Mouse (Mus musculus): Measurements from ENCODE around the gene Ece2. TPM values are rescaled to one million over a fixed set of nuclear protein-coding genes. Genes with fewer than 3 reads are reported as not detected.

Gene Ece2
- polyA plus RNA-seq, 1 experiment from 2014 or later = 0.14 TPM

GRCm38 (mm10) chr16:20611357-20612227, 18.0 kb upstream of the Ece2 start, which contains the start of the genes Eef1akmt4, Gm49333 and Alg3:
TSS of gene Eef1akmt4 (plus strand) at chr16:20611593.
TSS of gene Gm49333 (plus strand) at chr16:20611610.
TSS of gene Alg3 (minus strand) at chr16:20611735.
- WGBS (ENCODE audit: insufficient replicate concordance) = 2% methylated on average over 41 of the region's 41 CpGs
- Histone ChIP-seq H3K27ac (ENCODE audit: low read depth) (peak within 1 kb of the TSS; percentile 72), H3K9me3 (ENCODE audit: low read length) (no peaks in the 10 kb centered on the region), H3K4me2 (ENCODE audit: low read depth, low read length) (peak within 1 kb of the TSS; percentile 80), H3K4me1 (ENCODE audit: insufficient read depth) (peaks cover 17% of the 10 kb centered on the region), H3K4me3 (ENCODE audit: low read depth, low read length) (peak within 1 kb of the TSS; percentile 81), H3K36me3 (replicated peaks; ENCODE audit: insufficient read depth, low read length) (peaks cover 13% of the 10 kb centered on the region; the same call in 1 of the 2 replicates), H3K27me3 (ENCODE audit: insufficient read depth, low read length) (no peaks in the 10 kb centered on the region), H3K9ac (replicated peaks) (peak within 1 kb of the TSS; percentile 84)
- TF ChIP-seq EP300 (IDR thresholded peaks at IDR 0.05; ENCODE audit: low read depth) (no peak; the same call in 1 of the 2 replicates), CTCF (IDR thresholded peaks at IDR 0.05; ENCODE audit: low read depth) (no peak)
- ATAC-seq (peak; percentile 98), DNase-seq (peak; percentile 91)

DNA sequence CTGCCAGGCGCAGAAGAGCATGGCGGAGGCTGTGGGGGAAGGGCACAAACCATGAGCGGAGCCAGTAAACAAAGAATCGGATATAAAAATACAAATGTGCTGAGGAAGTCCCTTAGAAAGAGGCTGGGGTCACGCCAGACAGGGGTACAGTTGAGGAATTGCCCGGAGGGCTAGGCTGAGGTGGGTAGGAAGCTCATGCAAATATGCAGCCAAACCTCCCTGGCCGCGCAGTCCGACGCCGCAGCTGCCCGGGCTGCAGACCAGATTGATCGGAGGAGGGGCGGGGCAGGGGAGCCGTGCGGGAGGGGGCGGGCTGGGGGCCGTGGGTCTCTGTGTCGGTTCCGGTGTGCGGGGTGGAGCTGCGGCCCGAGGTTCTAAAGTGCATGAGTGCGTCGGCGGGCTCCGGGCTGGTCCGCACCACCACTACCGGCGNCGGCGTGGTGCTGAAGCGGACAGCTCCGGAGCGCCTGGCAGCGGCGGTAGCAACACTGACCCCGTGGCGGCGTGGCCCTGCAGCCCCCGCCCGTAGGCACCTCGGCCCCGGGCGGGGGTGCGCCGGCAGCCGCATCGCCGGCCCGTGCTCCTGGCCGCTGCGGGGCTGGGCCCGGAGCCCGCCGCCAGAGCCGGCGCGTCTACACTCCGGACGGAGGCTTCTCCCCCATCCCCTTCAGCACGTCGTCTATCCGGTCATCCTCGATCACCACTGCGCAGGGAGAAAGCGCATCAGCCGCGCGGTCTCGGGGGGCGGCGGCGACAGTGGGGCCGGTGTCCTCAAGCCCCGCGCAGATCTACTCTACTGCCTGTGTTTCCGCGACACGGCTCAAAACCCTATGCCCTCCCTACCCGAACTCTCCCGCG, 9.9 kb upstream of the Ece2 start:
- Histone ChIP-seq H3K27ac (ENCODE audit: low read depth) (no peak overlapping the region), H3K4me3 (ENCODE audit: low read depth, low read length) (peak overlapping the region; percentile 71), H3K4me1 (ENCODE audit: insufficient read depth) (peaks cover 35% of the 10 kb centered on the region), H3K9me3 (ENCODE audit: low read length) (no peaks in the 10 kb centered on the region), H3K9ac (replicated peaks) (no peak overlapping the region), H3K36me3 (replicated peaks; ENCODE audit: insufficient read depth, low read length) (no peaks in the 10 kb centered on the region), H3K27me3 (ENCODE audit: insufficient read depth, low read length) (peaks cover 43% of the 10 kb centered on the region), H3K4me2 (ENCODE audit: low read depth, low read length) (peak overlapping the region; percentile 99)
- DNase-seq (peak; percentile 67), ATAC-seq (peak; percentile 57)
- no peak for TF ChIP-seq CTCF (IDR thresholded peaks at IDR 0.05; ENCODE audit: low read depth)
- TF ChIP-seq EP300 (IDR thresholded peaks at IDR 0.05; ENCODE audit: low read depth) = no peak
- WGBS (ENCODE audit: insufficient replicate concordance) = 3% methylated on average over 64 of the region's 83 CpGs

DNA sequence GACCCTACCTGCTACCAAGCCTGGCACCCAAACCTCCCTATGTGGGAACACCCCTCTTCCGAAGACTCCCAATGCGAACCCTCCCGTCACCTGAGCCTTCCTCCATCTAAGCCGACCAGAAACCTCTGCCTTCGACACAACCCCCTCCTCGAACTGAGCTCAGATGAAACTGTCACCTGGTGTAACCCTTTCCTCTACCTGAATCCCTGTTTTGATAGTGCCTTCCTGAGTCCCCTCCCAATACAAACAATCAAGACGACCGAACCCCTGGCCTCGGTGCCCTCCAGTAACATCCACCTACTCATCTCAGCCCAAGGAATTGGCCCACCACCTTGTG, 9.3 kb upstream of the Ece2 start:
- no peak overlapping the region for H3K9ac ChIP-seq (replicated peaks)
- peaks cover 43% of the 10 kb centered on the region for H3K27me3 ChIP-seq (ENCODE audit: insufficient read depth, low read length)
- peak overlapping the region; percentile 71 for H3K4me3 ChIP-seq (ENCODE audit: low read depth, low read length)
- under 1% methylated on average over 9 of the region's 9 CpGs for WGBS (ENCODE audit: insufficient replicate concordance)
- H3K27ac ChIP-seq (ENCODE audit: low read depth) = no peak overlapping the region
- no peaks in the 10 kb centered on the region for H3K9me3 ChIP-seq (ENCODE audit: low read length)
- TF ChIP-seq CTCF (IDR thresholded peaks at IDR 0.05; ENCODE audit: low read depth) = no peak
- no peak for TF ChIP-seq EP300 (IDR thresholded peaks at IDR 0.05; ENCODE audit: low read depth)
- no peak for DNase-seq
- no peaks in the 10 kb centered on the region for H3K36me3 ChIP-seq (replicated peaks; ENCODE audit: insufficient read depth, low read length)
- H3K4me2 ChIP-seq (ENCODE audit: low read depth, low read length) = peak overlapping the region; percentile 99
- H3K4me1 ChIP-seq (ENCODE audit: insufficient read depth) = peaks cover 35% of the 10 kb centered on the region
- no peak for ATAC-seq

DNA sequence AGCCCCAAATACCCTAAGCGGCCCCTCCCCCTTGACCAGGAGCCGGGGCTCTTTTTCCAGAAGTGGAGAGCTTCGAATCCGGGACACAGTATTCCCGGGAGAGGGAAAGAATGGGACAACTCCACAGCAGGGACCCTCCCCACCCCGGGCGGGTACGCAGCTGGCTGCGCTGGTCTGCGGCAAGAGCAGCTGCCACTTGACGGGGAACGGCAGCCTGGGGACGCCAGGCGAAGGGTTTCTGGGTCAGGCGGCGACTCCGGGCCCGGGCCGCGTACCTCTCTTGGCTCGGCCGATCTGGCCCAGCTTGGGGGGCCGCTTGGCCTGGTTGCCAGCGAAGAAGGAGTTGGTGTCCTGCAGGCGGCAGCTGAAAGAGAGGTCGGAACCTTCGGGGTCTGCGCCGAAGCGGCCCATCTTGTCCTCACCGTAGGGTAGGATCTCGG, 8.9 kb upstream of the Ece2 start:
- DNase-seq (no peak), ATAC-seq (peak; percentile 4)
- under 1% methylated on average over 32 of the region's 32 CpGs for WGBS (ENCODE audit: insufficient replicate concordance)
- H3K27me3 ChIP-seq (ENCODE audit: insufficient read depth, low read length) = peaks cover 43% of the 10 kb centered on the region
- no peak overlapping the region for H3K27ac ChIP-seq (ENCODE audit: low read depth)
- H3K4me2 ChIP-seq (ENCODE audit: low read depth, low read length) = peak overlapping the region; percentile 99
- H3K9me3 ChIP-seq (ENCODE audit: low read length) = no peaks in the 10 kb centered on the region
- peaks cover 35% of the 10 kb centered on the region for H3K4me1 ChIP-seq (ENCODE audit: insufficient read depth)
- peak overlapping the region; percentile 71 for H3K4me3 ChIP-seq (ENCODE audit: low read depth, low read length)
- H3K9ac ChIP-seq (replicated peaks) = peak overlapping the region; percentile 48; the same call in 1 of the 2 replicates
- TF ChIP-seq CTCF (IDR thresholded peaks at IDR 0.05; ENCODE audit: low read depth) (no peak), EP300 (IDR thresholded peaks at IDR 0.05; ENCODE audit: low read depth) (no peak)
- no peaks in the 10 kb centered on the region for H3K36me3 ChIP-seq (replicated peaks; ENCODE audit: insufficient read depth, low read length)

DNA sequence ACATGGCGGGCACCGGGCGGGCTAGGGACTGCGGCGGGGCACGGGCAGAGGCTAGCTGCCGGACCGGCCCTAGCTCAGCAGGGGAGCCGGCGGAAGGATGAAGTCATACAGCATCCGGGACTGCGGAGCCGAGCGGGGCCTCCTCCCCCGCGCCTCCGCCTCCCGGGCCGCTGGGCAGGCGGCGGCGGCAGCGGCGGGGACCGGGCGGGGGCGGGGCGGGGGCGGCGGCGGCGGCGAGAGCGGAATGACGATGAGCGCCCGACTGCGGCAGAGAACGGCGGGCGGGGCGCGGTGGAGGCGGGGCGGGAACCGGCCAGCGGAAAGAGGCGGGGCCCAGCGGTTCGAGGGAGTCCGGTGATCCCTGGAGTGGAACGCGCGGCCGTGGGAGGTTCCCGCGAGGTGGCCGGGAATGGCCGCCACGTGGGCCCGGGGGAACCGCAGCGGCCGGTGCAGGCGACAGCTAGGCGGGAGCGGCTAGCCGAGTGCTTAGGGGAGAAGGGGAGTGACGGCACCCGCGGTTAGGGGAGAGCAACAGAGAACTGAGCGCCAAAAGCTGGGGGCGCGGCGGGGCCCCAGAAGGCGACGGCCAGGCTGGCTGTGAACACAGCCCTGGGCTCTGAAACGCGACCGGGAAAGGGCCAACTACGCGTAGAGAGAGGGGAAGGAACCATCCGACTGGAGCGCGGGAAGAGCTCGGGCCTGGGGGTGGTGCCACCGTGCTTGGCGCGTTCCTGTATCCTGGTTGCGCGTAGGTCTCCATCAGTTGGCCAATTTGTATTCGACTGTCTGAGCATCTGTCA, 8.2 kb upstream of the Ece2 start, which contains the start of gene Camk2n2:
Camk2n2 (minus strand) TSS at position 97 of the 800 bp plus-strand sequence.
- TF ChIP-seq CTCF (IDR thresholded peaks at IDR 0.05; ENCODE audit: low read depth) = no peak

More for the DNA sequence above, 8.2 kb upstream of the Ece2 start, which contains the start of gene Camk2n2:
- Histone ChIP-seq H3K4me1 (ENCODE audit: insufficient read depth) (peaks cover 35% of the 10 kb centered on the region), H3K4me2 (ENCODE audit: low read depth, low read length) (peak within 1 kb of the TSS; percentile 99), H3K27ac (ENCODE audit: low read depth) (no peak within 1 kb of the TSS), H3K9me3 (ENCODE audit: low read length) (no peaks in the 10 kb centered on the region), H3K27me3 (ENCODE audit: insufficient read depth, low read length) (peaks cover 43% of the 10 kb centered on the region), H3K9ac (replicated peaks) (peak within 1 kb of the TSS; percentile 48; the same call in 1 of the 2 replicates), H3K4me3 (ENCODE audit: low read depth, low read length) (peak within 1 kb of the TSS; percentile 71), H3K36me3 (replicated peaks; ENCODE audit: insufficient read depth, low read length) (no peaks in the 10 kb centered on the region)
- DNase-seq (peak; percentile 79), ATAC-seq (peak; percentile 55)
- WGBS (ENCODE audit: insufficient replicate concordance) = 1% methylated on average over 57 of the region's 92 CpGs

Measured in liver, postnatal 0 days (tissue).